Mouse (Mus musculus) neural tube, embryonic 10.5 days (tissue): ENCODE data around the gene Frmpd2.

Experiments
- DNase-seq: peaks from one replicate; pipeline ENCODE4 v3.0.0-alpha.2; 2017; ENCODE audit warnings: low spot score; ENCODE audit errors: extremely low spot score

Frmpd2 gene

GRCm38 (mm10) chr14:33607431-33607830, 135.9 kb downstream of the Frmpd2 start:
- no peak for DNase-seq
